ENCODE assay signal across 10 mouse cellular contexts in genomic region chr4:130341691-130342090, GRCm38 (mm10). TPM values are rescaled to one million over a fixed set of nuclear protein-coding genes. Genes with fewer than 3 reads are reported as not detected.
DNase-seq lines count a peak whose midpoint lies in the region; ATAC-seq lines count a peak whose summit lies in the region.
"Had no signal": no experiment of that assay in that cellular context is flagged by ENCODE, and none has a peak within 500 bp of the region (broad histone marks: within the 10 kb centered on the region; RNA-seq: fewer than 3 reads in every experiment).

No protein-coding gene starts in this region.

- H3K27ac ChIP-seq in midbrain, embryonic 14.5 days (replicated peaks; ENCODE audit: low read depth, low read length), result no peak overlapping the region
- H3K27ac ChIP-seq: embryonic facial prominence, embryonic 15.5 days; macrophage had no signal

- H3K4me3 ChIP-seq in midbrain, embryonic 14.5 days (replicated peaks; ENCODE audit: low read depth, low read length), result no peak overlapping the region
- H3K4me3 ChIP-seq: embryonic facial prominence, embryonic 15.5 days had no signal

- no peak for ATAC-seq in midbrain, embryonic 14.5 days (ENCODE audit: low FRiP score, low TSS enrichment)

- H3K9me3 ChIP-seq in midbrain, embryonic 14.5 days (ENCODE audit: control insufficient read depth, low read length), result no peaks in the 10 kb centered on the region
- H3K9me3 ChIP-seq: embryonic facial prominence, embryonic 15.5 days had no signal

- H3K27me3 ChIP-seq in midbrain, embryonic 14.5 days (ENCODE audit: control insufficient read depth, insufficient read depth, low read length), result no peaks in the 10 kb centered on the region
- H3K27me3 ChIP-seq: embryonic facial prominence, embryonic 15.5 days had no signal

- DNase-seq in left cerebral cortex, adult 18-20 months (ENCODE audit: low spot score in 2 of 2), result peak; percentile 35 to 38
- no peak for DNase-seq in left cerebral cortex, adult 11 months (ENCODE audit: low spot score)
- DNase-seq in Muller cell, postnatal 12 days (ENCODE audit: inconsistent ontology term), result peak; percentile 18
- DNase-seq in cerebellum, adult 18-20 months, result peak; percentile 66 to 78
- DNase-seq in frontal cortex, postnatal 36 days (ENCODE audit: low spot score in 2 of 2), result peak; percentile 28 to 59
- DNase-seq in layer of hippocampus, postnatal 14 days (ENCODE audit: low spot score in 2 of 2), result peak; percentile 25 to 51
- peak; percentile 84 for DNase-seq in midbrain, embryonic 14.5 days
- DNase-seq in thymus, postnatal 36 days, result peak; percentile 26 to 32

- WGBS in midbrain, embryonic 14.5 days, result 21% methylated on average over 4 of the region's 4 CpGs

- H3K36me3 ChIP-seq in midbrain, embryonic 14.5 days (ENCODE audit: control insufficient read depth, insufficient read depth, low read length), result peaks cover 50% of the 10 kb centered on the region

- no peak overlapping the region for H3K9ac ChIP-seq in midbrain, embryonic 14.5 days (replicated peaks; ENCODE audit: low read length)
- H3K9ac ChIP-seq: embryonic facial prominence, embryonic 15.5 days had no signal

- no peaks in the 10 kb centered on the region for H3K4me1 ChIP-seq in midbrain, embryonic 14.5 days (ENCODE audit: control insufficient read depth, insufficient read depth, low read length)

- H3K4me2 ChIP-seq in midbrain, embryonic 14.5 days (ENCODE audit: low read length), result no peak overlapping the region
- H3K4me2 ChIP-seq: embryonic facial prominence, embryonic 15.5 days had no signal

RNA-seq across cellular contexts. Expression of gene Zcchc17, which starts 18.1 kb away (rescaled TPM):
- total RNA-seq in left cerebral cortex, adult 18-20 months (2021), result 10 to 100 TPM; 59.3 to 70.6 TPM
- 10 to 100 TPM; 64.8 to 70.9 TPM for total RNA-seq in layer of hippocampus, postnatal 14 days (2021)
- 98.7 and 101 TPM in 2 replicates for polyA plus RNA-seq in midbrain, embryonic 14.5 days (2014; fragmentation: Nextera tagmentation; extraction: Ambion mirVana)

RNA-seq across cellular contexts. Expression of gene Snrnp40, which starts 18.2 kb away (rescaled TPM):
- total RNA-seq in left cerebral cortex, adult 18-20 months (2021), result 10 to 100 TPM; 21.9 to 24.3 TPM
- 10 to 100 TPM; 31.8 to 34.2 TPM for total RNA-seq in layer of hippocampus, postnatal 14 days (2021)
- polyA plus RNA-seq in midbrain, embryonic 14.5 days (2014; fragmentation: Nextera tagmentation; extraction: Ambion mirVana), result 98.8 and 113 TPM in 2 replicates

RNA-seq across cellular contexts. Expression of gene Gm10570, which starts 33.2 kb away (rescaled TPM):
- total RNA-seq in left cerebral cortex, adult 18-20 months (2021), result under 1 TPM in 1 of 2 experiments, not detected in 1; 0.75 TPM
- total RNA-seq in layer of hippocampus, postnatal 14 days (2021), result 1 to 10 TPM; 1.5 to 2.6 TPM
- polyA plus RNA-seq in midbrain, embryonic 14.5 days (2014; fragmentation: Nextera tagmentation; extraction: Ambion mirVana), result 0.65 TPM in 1 of 2 replicates, not detected in the other
- polyA plus RNA-seq: macrophage had no signal

RNA-seq across cellular contexts. Expression of gene Fabp3, which starts 33.3 kb away (rescaled TPM):
- total RNA-seq in left cerebral cortex, adult 18-20 months (2021), result 100 to 1,000 TPM; 135 to 150 TPM
- total RNA-seq in layer of hippocampus, postnatal 14 days (2021), result 100 to 1,000 TPM; 137 to 138 TPM
- 170 and 260 TPM in 2 replicates for polyA plus RNA-seq in midbrain, embryonic 14.5 days (2014; fragmentation: Nextera tagmentation; extraction: Ambion mirVana)
